In genomic region chr5:122030640-122031039, GRCm38 (mm10) we compare ENCODE assay signal across 26 mouse cellular contexts. TPM values are rescaled to one million over a fixed set of nuclear protein-coding genes. Genes with fewer than 3 reads are reported as not detected.
DNase-seq lines count a peak whose midpoint lies in the region; ATAC-seq and TF ChIP-seq lines count a peak whose summit lies in the region.
"Had no signal": no experiment of that assay in that cellular context is flagged by ENCODE, and none has a peak within 500 bp of the region (broad histone marks: within the 10 kb centered on the region; RNA-seq: fewer than 3 reads in every experiment).

No protein-coding gene starts in this region.

- no peak overlapping the region for H3K4me3 ChIP-seq in heart, postnatal 0 days (ENCODE audit: low read depth, low read length)
- no peak overlapping the region for H3K4me3 ChIP-seq in lung, postnatal 0 days (ENCODE audit: low read depth, low read length)
- H3K4me3 ChIP-seq: heart, embryonic 10.5 days; hindbrain, embryonic 12.5 days; left cerebral cortex, adult 2 months; neural tube, embryonic 12.5 days had no signal

- no peaks in the 10 kb centered on the region for H3K27me3 ChIP-seq in heart, postnatal 0 days (ENCODE audit: control insufficient read depth, insufficient read depth, low read length)
- H3K27me3 ChIP-seq in lung, postnatal 0 days (replicated peaks; ENCODE audit: insufficient read depth, low read length): no peaks in the 10 kb centered on the region
- H3K27me3 ChIP-seq: hindbrain, embryonic 12.5 days; neural tube, embryonic 12.5 days; Patski had no signal

- no peaks in the 10 kb centered on the region for H3K36me3 ChIP-seq in heart, postnatal 0 days (replicated peaks; ENCODE audit: control insufficient read depth, insufficient read depth, low read length)
- no peaks in the 10 kb centered on the region for H3K36me3 ChIP-seq in lung, postnatal 0 days (ENCODE audit: insufficient read depth, low read length)
- H3K36me3 ChIP-seq: heart, embryonic 10.5 days; hindbrain, embryonic 12.5 days had no signal

- no peak for TF ChIP-seq CTCF in heart, postnatal 0 days (IDR thresholded peaks at IDR 0.05; ENCODE audit: low read depth)
- no peak for TF ChIP-seq CTCF in lung, postnatal 0 days (IDR thresholded peaks at IDR 0.05)

- no peak overlapping the region for H3K9ac ChIP-seq in heart, postnatal 0 days (replicated peaks; ENCODE audit: low read depth, low read length)
- H3K9ac ChIP-seq in lung, postnatal 0 days (replicated peaks; ENCODE audit: low read depth): no peak overlapping the region
- H3K9ac ChIP-seq: forebrain, postnatal 0 days; hindbrain, embryonic 12.5 days; liver, postnatal 0 days; neural tube, embryonic 12.5 days had no signal

- ATAC-seq in heart, postnatal 0 days (ENCODE audit: insufficient read depth, low read depth): peak; percentile 41; the same call in 1 of the 2 replicates
- ATAC-seq in lung, postnatal 0 days: 0 out of 2 replicates have a peak, but pooled peaks have one; percentile 5
- ATAC-seq: forebrain, postnatal 0 days; liver, postnatal 0 days; Patski had no signal

- no peak overlapping the region for H3K4me2 ChIP-seq in heart, postnatal 0 days (ENCODE audit: low read depth, low read length)
- no peak overlapping the region for H3K4me2 ChIP-seq in lung, postnatal 0 days (replicated peaks; ENCODE audit: low read depth, low read length)
- H3K4me2 ChIP-seq: hindbrain, embryonic 12.5 days; midbrain, embryonic 11.5 days; neural tube, embryonic 12.5 days had no signal

- H3K27ac ChIP-seq in heart, postnatal 0 days (ENCODE audit: low read depth): no peak overlapping the region
- no peak overlapping the region for H3K27ac ChIP-seq in lung, postnatal 0 days (ENCODE audit: low read length)
- H3K27ac ChIP-seq: hindbrain, embryonic 12.5 days; left cerebral cortex, adult 2 months; neural tube, embryonic 12.5 days had no signal

- no peaks in the 10 kb centered on the region for H3K9me3 ChIP-seq in heart, postnatal 0 days (replicated peaks; ENCODE audit: control insufficient read depth, low read length)
- H3K9me3 ChIP-seq in lung, postnatal 0 days (ENCODE audit: low read length): no peaks in the 10 kb centered on the region
- H3K9me3 ChIP-seq: heart, embryonic 10.5 days; hindbrain, embryonic 12.5 days; neural tube, embryonic 12.5 days had no signal

- TF ChIP-seq EP300 in heart, postnatal 0 days (IDR thresholded peaks at IDR 0.05; ENCODE audit: low read depth): no peak
- no peak for TF ChIP-seq EP300 in lung, postnatal 0 days (IDR thresholded peaks at IDR 0.05)

- WGBS in heart, postnatal 0 days: 50% methylated on average over 11 of the region's 11 CpGs
- WGBS in lung, postnatal 0 days: 54% methylated on average over 10 of the region's 11 CpGs

- DNase-seq in heart, postnatal 0 days (ENCODE audit: low spot score): no peak
- DNase-seq in heart, adult 9 months (ENCODE audit: low spot score in 2 of 2): no peak
- peak; percentile 56 for DNase-seq in lung, postnatal 0 days (ENCODE audit: low spot score)
- no peak for DNase-seq in lung, postnatal 4 days
- peak; percentile 46 for DNase-seq in thymus, postnatal 4 days
- no peak for DNase-seq in thymus, postnatal 25 days
- DNase-seq in ovary, adult 18-20 months (ENCODE audit: low spot score): no peak
- no peak for DNase-seq in layer of hippocampus, adult 11-12 months (ENCODE audit: low spot score)
- DNase-seq: adrenal gland, postnatal 36 days; cerebellum, adult 18-20 months; cerebellum, postnatal 25 days; embryo, embryonic 11 days; forebrain, postnatal 0 days; gastrocnemius, postnatal 36 days; heart, postnatal 10 days; kidney, postnatal 25 days; layer of hippocampus, adult 9-11 months; left cerebral cortex, postnatal 4 days; liver, postnatal 0 days; right cerebral cortex, postnatal 25 days had no signal

- H3K4me1 ChIP-seq in heart, postnatal 0 days (ENCODE audit: control insufficient read depth, insufficient read depth): no peaks in the 10 kb centered on the region
- no peaks in the 10 kb centered on the region for H3K4me1 ChIP-seq in lung, postnatal 0 days (ENCODE audit: insufficient read depth, low read depth, low read length)

RNA-seq across cellular contexts. Expression of gene Cux2, which starts 19.3 kb away (rescaled TPM):
- 3.3 and 9.5 TPM in 2 replicates for total RNA-seq in heart, postnatal 0 days (2014; rRNA removed; ENCODE audit: low replicate concordance)
- 1.3 and 1.4 TPM in 2 replicates for polyA plus RNA-seq in heart, postnatal 0 days (2015; fragmentation: Nextera tagmentation; extraction: Ambion mirVana)
- 0.47 and 0.75 TPM in 2 replicates for polyA plus RNA-seq in lung, postnatal 0 days (2015; fragmentation: Nextera tagmentation; extraction: Ambion mirVana)

Comparison
In these comparisons a context has a peak if more than half of its experiments do, and no peak if none do; other contexts are left out.
1. DNase-seq: peak in lung, postnatal 0 days (single experiment) and thymus, postnatal 4 days (single experiment); none in heart, postnatal 0 days (single experiment), heart, adult 9 months (0 of 2), lung, postnatal 4 days (0 of 2), thymus, postnatal 25 days (single experiment), ovary, adult 18-20 months (single experiment) and layer of hippocampus, adult 11-12 months (single experiment).